Mouse (Mus musculus): ENCODE measurements around the gene Acss1. TPM values are rescaled to one million over a fixed set of nuclear protein-coding genes. Genes with fewer than 3 reads are reported as not detected.

Gene Acss1
- total and polyA plus RNA-seq, 3 experiments = 24.8 to 123 (median 67.3) TPM

GRCm38 (mm10) chr2:150675525-150675924 lies 7.2 kb upstream of the Acss1 start:
- TF ChIP-seq GATA1 (IDR thresholded peaks at IDR 0.05; ENCODE audit: borderline replicate concordance, low read length) = no peak
- no peak for TF ChIP-seq CTCF (IDR thresholded peaks at IDR 0.05; ENCODE audit: low read depth, low read length)
- no peak for TF ChIP-seq POLR2AphosphoS5 (IDR thresholded peaks at IDR 0.05; ENCODE audit: insufficient replicate concordance, low read depth, low read length)
- TF ChIP-seq TAL1 (conservative IDR thresholded peaks at IDR 0.05; ENCODE audit: low read depth, low read length) = no peak
- TF ChIP-seq GATA2 (IDR thresholded peaks at IDR 0.05; ENCODE audit: borderline replicate concordance, low read depth, low read length) = no peak
- peaks cover 42% of the 10 kb centered on the region for H3K4me1 ChIP-seq (ENCODE audit: insufficient read depth, low read depth, low read length)
- no peak for ATAC-seq (ENCODE audit: extremely low read depth, insufficient number of reproducible peaks, low FRiP score, poor library complexity, severe bottlenecking)
- no peak overlapping the region for H3K4me3 ChIP-seq (ENCODE audit: low read depth, low read length)
- H3K36me3 ChIP-seq (replicated peaks) = no peaks in the 10 kb centered on the region
- H3K9me3 ChIP-seq (replicated peaks) = no peaks in the 10 kb centered on the region
- 0 out of 2 replicates have a peak, but pooled peaks cover 2% of the 10 kb centered on the region for H3K27me3 ChIP-seq (ENCODE audit: insufficient read depth, low read length)
- DNase-seq (ENCODE audit: low spot score) = no peak

GRCm38 (mm10) chr2:150674900-150675299 lies 6.6 kb upstream of the Acss1 start:
- H3K4me3 ChIP-seq (ENCODE audit: low read depth, low read length) = no peak overlapping the region
- DNase-seq (ENCODE audit: low spot score) = peak; percentile 26
- H3K9me3 ChIP-seq (replicated peaks) = no peaks in the 10 kb centered on the region
- peak; percentile 74 for ATAC-seq (ENCODE audit: extremely low read depth, insufficient number of reproducible peaks, low FRiP score, poor library complexity, severe bottlenecking)
- H3K27me3 ChIP-seq (ENCODE audit: insufficient read depth, low read length) = 0 out of 2 replicates have a peak, but pooled peaks cover 2% of the 10 kb centered on the region
- H3K4me1 ChIP-seq (ENCODE audit: insufficient read depth, low read depth, low read length) = peaks cover 43% of the 10 kb centered on the region
- TF ChIP-seq CTCF (IDR thresholded peaks at IDR 0.05; ENCODE audit: low read depth, low read length) = peak; percentile 53; the same call in 1 of the 2 replicates
- no peak for TF ChIP-seq GATA2 (IDR thresholded peaks at IDR 0.05; ENCODE audit: borderline replicate concordance, low read depth, low read length)
- no peaks in the 10 kb centered on the region for H3K36me3 ChIP-seq (replicated peaks)

GRCm38 (mm10) chr2:150673929-150674328 lies 5.6 kb upstream of the Acss1 start:
- Histone ChIP-seq H3K9me3 (replicated peaks) (no peaks in the 10 kb centered on the region), H3K36me3 (replicated peaks) (no peaks in the 10 kb centered on the region), H3K4me1 (ENCODE audit: insufficient read depth, low read depth, low read length) (peaks cover 49% of the 10 kb centered on the region), H3K4me3 (ENCODE audit: low read depth, low read length) (no peak overlapping the region), H3K27me3 (ENCODE audit: insufficient read depth, low read length) (0 out of 2 replicates have a peak, but pooled peaks cover 2% of the 10 kb centered on the region)
- no peak for TF ChIP-seq TAL1 (conservative IDR thresholded peaks at IDR 0.05; ENCODE audit: low read depth, low read length)
- TF ChIP-seq GATA2 (IDR thresholded peaks at IDR 0.05; ENCODE audit: borderline replicate concordance, low read depth, low read length) = no peak
- TF ChIP-seq POLR2AphosphoS5 (IDR thresholded peaks at IDR 0.05; ENCODE audit: insufficient replicate concordance, low read depth, low read length) = no peak
- no peak for TF ChIP-seq GATA1 (IDR thresholded peaks at IDR 0.05; ENCODE audit: borderline replicate concordance, low read length)
- DNase-seq (ENCODE audit: low spot score) (no peak), ATAC-seq (ENCODE audit: extremely low read depth, insufficient number of reproducible peaks, low FRiP score, poor library complexity, severe bottlenecking) (no peak; the same call in 1 of the 2 replicates)

- Histone ChIP-seq H3K27me3 (ENCODE audit: insufficient read depth, low read length) (no peaks in the 10 kb centered on the region), H3K36me3 (replicated peaks) (no peaks in the 10 kb centered on the region), H3K9me3 (replicated peaks) (no peaks in the 10 kb centered on the region), H3K4me3 (ENCODE audit: low read depth, low read length) (no peak overlapping the region), H3K4me1 (ENCODE audit: insufficient read depth, low read depth, low read length) (peaks cover 58% of the 10 kb centered on the region)
- TF ChIP-seq GATA1 (IDR thresholded peaks at IDR 0.05; ENCODE audit: borderline replicate concordance, low read length) (no peak), TAL1 (conservative IDR thresholded peaks at IDR 0.05; ENCODE audit: low read depth, low read length) (no peak), CTCF (IDR thresholded peaks at IDR 0.05; ENCODE audit: low read depth, low read length) (no peak), GATA2 (IDR thresholded peaks at IDR 0.05; ENCODE audit: borderline replicate concordance, low read depth, low read length) (no peak), POLR2AphosphoS5 (IDR thresholded peaks at IDR 0.05; ENCODE audit: insufficient replicate concordance, low read depth, low read length) (no peak)
- ATAC-seq (ENCODE audit: extremely low read depth, insufficient number of reproducible peaks, low FRiP score, poor library complexity, severe bottlenecking) (no peak), DNase-seq (ENCODE audit: low spot score) (no peak)
Observed at GRCm38 (mm10) chr2:150671609-150672290, 3.5 kb upstream of the Acss1 start.

GRCm38 (mm10) chr2:150670926-150671325 lies 2.6 kb upstream of the Acss1 start:
- Histone ChIP-seq H3K9me3 (replicated peaks) (no peaks in the 10 kb centered on the region), H3K36me3 (replicated peaks) (no peaks in the 10 kb centered on the region), H3K4me1 (ENCODE audit: insufficient read depth, low read depth, low read length) (peaks cover 62% of the 10 kb centered on the region), H3K27me3 (ENCODE audit: insufficient read depth, low read length) (no peaks in the 10 kb centered on the region), H3K4me3 (ENCODE audit: low read depth, low read length) (no peak overlapping the region)
- ATAC-seq (ENCODE audit: extremely low read depth, insufficient number of reproducible peaks, low FRiP score, poor library complexity, severe bottlenecking) (no peak), DNase-seq (ENCODE audit: low spot score) (no peak)
- no peak for TF ChIP-seq CTCF (IDR thresholded peaks at IDR 0.05; ENCODE audit: low read depth, low read length)
- no peak for TF ChIP-seq POLR2AphosphoS5 (IDR thresholded peaks at IDR 0.05; ENCODE audit: insufficient replicate concordance, low read depth, low read length)
- no peak for TF ChIP-seq GATA2 (IDR thresholded peaks at IDR 0.05; ENCODE audit: borderline replicate concordance, low read depth, low read length)

GRCm38 (mm10) chr2:150669454-150670045 lies 1.2 kb upstream of the Acss1 start:
- ATAC-seq (ENCODE audit: extremely low read depth, insufficient number of reproducible peaks, low FRiP score, poor library complexity, severe bottlenecking) (no peak), DNase-seq (ENCODE audit: low spot score) (no peak)
- H3K4me3 ChIP-seq (ENCODE audit: low read depth, low read length) = peak overlapping the region; percentile 31; the same call in 1 of the 2 replicates
- peaks cover 3% of the 10 kb centered on the region for H3K36me3 ChIP-seq (replicated peaks)
- no peaks in the 10 kb centered on the region for H3K27me3 ChIP-seq (ENCODE audit: insufficient read depth, low read length)
- peaks cover 66% of the 10 kb centered on the region for H3K4me1 ChIP-seq (ENCODE audit: insufficient read depth, low read depth, low read length)
- TF ChIP-seq TAL1 (conservative IDR thresholded peaks at IDR 0.05; ENCODE audit: low read depth, low read length) (peak; percentile 3; the same call in 1 of the 2 replicates), GATA1 (IDR thresholded peaks at IDR 0.05; ENCODE audit: borderline replicate concordance, low read length) (no peak)
- H3K9me3 ChIP-seq (replicated peaks) = no peaks in the 10 kb centered on the region
